Mouse (Mus musculus): Measurements from ENCODE around the gene Arf3. TPM values are rescaled to one million over a fixed set of nuclear protein-coding genes. Genes with fewer than 3 reads are reported as not detected.
"Not testable (repeated sequence)": the region's sequence is repeated elsewhere in the genome, so short reads cannot be mapped to it uniquely, and the experiment has no call there.

Arf3 gene
- 41.6 and 43.1 TPM in 2 replicates for polyA plus RNA-seq (2016; fragmentation: Nextera tagmentation; extraction: Ambion mirVana)

- Histone ChIP-seq H3K27me3 (replicated peaks; ENCODE audit: low read depth, poor library complexity, severe bottlenecking) (peaks cover 33% of the 10 kb centered on the region), H3K4me1 (peaks cover 20% of the 10 kb centered on the region), H3K9me3 (no peaks in the 10 kb centered on the region), H3K27ac (replicated peaks) (peak within 1 kb of the TSS; percentile 94), H3K36me3 (replicated peaks) (peaks cover 33% of the 10 kb centered on the region), H3K4me3 (peak within 1 kb of the TSS; percentile 100)
- under 1% methylated on average over 76 of the region's 76 CpGs for WGBS
- peak; percentile 98 for DNase-seq (ENCODE audit: low spot score)
These were observed at the start of gene Arf3 for GRCm38 (mm10) chr15:98762670-98763529. Gene Arf3 (minus strand): TSS chr15:98763214.

- DNase-seq (ENCODE audit: low spot score); H3K27ac ChIP-seq (replicated peaks); H3K9me3 ChIP-seq; H3K4me3 ChIP-seq: not testable (repeated sequence)
- WGBS: 76% methylated on average over 6 of the region's 6 CpGs
- Histone ChIP-seq H3K27me3 (replicated peaks; ENCODE audit: low read depth, poor library complexity, severe bottlenecking) (peaks cover 60% of the 10 kb centered on the region), H3K36me3 (replicated peaks) (peaks cover 44% of the 10 kb centered on the region), H3K4me1 (peaks cover 45% of the 10 kb centered on the region)
These were observed 47.2 kb upstream of the Arf3 start for GRCm38 (mm10) chr15:98810212-98810611.

GRCm38 (mm10) chr15:98809390-98809789, 46.4 kb upstream of the Arf3 start, which contains the start of gene Ddn:
Gene Ddn (minus strand): TSS chr15:98809490.
- 29% methylated on average over 3 of the region's 3 CpGs for WGBS
- H3K4me1 ChIP-seq: peaks cover 52% of the 10 kb centered on the region
- no peak within 1 kb of the TSS for H3K27ac ChIP-seq (replicated peaks)
- peak within 1 kb of the TSS; percentile 62 for H3K4me3 ChIP-seq
- no peak for DNase-seq (ENCODE audit: low spot score)
- H3K36me3 ChIP-seq (replicated peaks): peaks cover 37% of the 10 kb centered on the region
- H3K27me3 ChIP-seq (replicated peaks; ENCODE audit: low read depth, poor library complexity, severe bottlenecking): peaks cover 68% of the 10 kb centered on the region
- no peaks in the 10 kb centered on the region for H3K9me3 ChIP-seq

GRCm38 (mm10) chr15:98808651-98809134, 45.7 kb upstream of the Arf3 start:
- H3K36me3 ChIP-seq (replicated peaks): peaks cover 30% of the 10 kb centered on the region
- WGBS: 17% methylated on average over 6 of the region's 6 CpGs
- no peak overlapping the region for H3K27ac ChIP-seq (replicated peaks)
- H3K27me3 ChIP-seq (replicated peaks; ENCODE audit: low read depth, poor library complexity, severe bottlenecking): peaks cover 75% of the 10 kb centered on the region
- peak overlapping the region; percentile 62; the same call in 1 of the 2 replicates for H3K4me3 ChIP-seq
- no peaks in the 10 kb centered on the region for H3K9me3 ChIP-seq
- no peak for DNase-seq (ENCODE audit: low spot score)
- H3K4me1 ChIP-seq: peaks cover 58% of the 10 kb centered on the region

GRCm38 (mm10) chr15:98807895-98808650, 45.1 kb upstream of the Arf3 start:
- Histone ChIP-seq H3K4me1 (peaks cover 64% of the 10 kb centered on the region), H3K36me3 (replicated peaks) (peaks cover 24% of the 10 kb centered on the region), H3K9me3 (no peaks in the 10 kb centered on the region), H3K4me3 (peak overlapping the region; percentile 62), H3K27me3 (replicated peaks; ENCODE audit: low read depth, poor library complexity, severe bottlenecking) (peaks cover 82% of the 10 kb centered on the region), H3K27ac (replicated peaks) (no peak overlapping the region)
- WGBS: 2% methylated on average over 34 of the region's 34 CpGs
- DNase-seq (ENCODE audit: low spot score): peak; percentile 41

- Histone ChIP-seq H3K4me1 (peaks cover 68% of the 10 kb centered on the region), H3K36me3 (replicated peaks) (peaks cover 15% of the 10 kb centered on the region), H3K27ac (replicated peaks) (peak overlapping the region; percentile 67), H3K4me3 (peak overlapping the region; percentile 62), H3K9me3 (no peaks in the 10 kb centered on the region), H3K27me3 (replicated peaks; ENCODE audit: low read depth, poor library complexity, severe bottlenecking) (peaks cover 91% of the 10 kb centered on the region)
- DNase-seq (ENCODE audit: low spot score): peak; percentile 60
- WGBS: under 1% methylated on average over 58 of the region's 58 CpGs
These were observed 44.1 kb upstream of the Arf3 start for GRCm38 (mm10) chr15:98806809-98807770.

GRCm38 (mm10) chr15:98806071-98806808, 43.2 kb upstream of the Arf3 start:
- no peaks in the 10 kb centered on the region for H3K9me3 ChIP-seq
- peaks cover 7% of the 10 kb centered on the region; the same call in 1 of the 2 replicates for H3K36me3 ChIP-seq (replicated peaks)
- no peak overlapping the region for H3K27ac ChIP-seq (replicated peaks)
- H3K4me1 ChIP-seq: peaks cover 68% of the 10 kb centered on the region
- no peak for DNase-seq (ENCODE audit: low spot score)
- H3K27me3 ChIP-seq (replicated peaks; ENCODE audit: low read depth, poor library complexity, severe bottlenecking): peaks cover 100% of the 10 kb centered on the region
- H3K4me3 ChIP-seq: peak overlapping the region; percentile 62
- 2% methylated on average over 30 of the region's 30 CpGs for WGBS

- no peaks in the 10 kb centered on the region for H3K9me3 ChIP-seq
- H3K36me3 ChIP-seq (replicated peaks): no peaks in the 10 kb centered on the region; the same call in 1 of the 2 replicates
- peaks cover 100% of the 10 kb centered on the region for H3K27me3 ChIP-seq (replicated peaks; ENCODE audit: low read depth, poor library complexity, severe bottlenecking)
- peak overlapping the region; percentile 37; the same call in 1 of the 2 replicates for H3K27ac ChIP-seq (replicated peaks)
- peak; percentile 85 for DNase-seq (ENCODE audit: low spot score)
- peak overlapping the region; percentile 62 for H3K4me3 ChIP-seq
- WGBS: under 1% methylated on average over 64 of the region's 64 CpGs
- peaks cover 68% of the 10 kb centered on the region for H3K4me1 ChIP-seq
These were observed 42.5 kb upstream of the Arf3 start for GRCm38 (mm10) chr15:98805324-98806040.

- WGBS: under 1% methylated on average over 32 of the region's 32 CpGs
- Histone ChIP-seq H3K4me1 (peaks cover 61% of the 10 kb centered on the region), H3K9me3 (no peaks in the 10 kb centered on the region), H3K27ac (replicated peaks) (no peak overlapping the region), H3K27me3 (replicated peaks; ENCODE audit: low read depth, poor library complexity, severe bottlenecking) (peaks cover 100% of the 10 kb centered on the region), H3K4me3 (peak overlapping the region; percentile 32), H3K36me3 (replicated peaks) (no peaks in the 10 kb centered on the region)
- peak; percentile 91 for DNase-seq (ENCODE audit: low spot score)
These were observed 41.0 kb upstream of the Arf3 start for GRCm38 (mm10) chr15:98804054-98804453.

- no peaks in the 10 kb centered on the region for H3K9me3 ChIP-seq
- peaks cover 100% of the 10 kb centered on the region for H3K27me3 ChIP-seq (replicated peaks; ENCODE audit: low read depth, poor library complexity, severe bottlenecking)
- no peaks in the 10 kb centered on the region for H3K36me3 ChIP-seq (replicated peaks)
- peak overlapping the region; percentile 32 for H3K4me3 ChIP-seq
- 3% methylated on average over 8 of the region's 8 CpGs for WGBS
- no peak overlapping the region for H3K27ac ChIP-seq (replicated peaks)
- DNase-seq (ENCODE audit: low spot score): no peak
- H3K4me1 ChIP-seq: peaks cover 59% of the 10 kb centered on the region
These were observed 39.9 kb upstream of the Arf3 start for GRCm38 (mm10) chr15:98802926-98803325.

Measured in embryonic facial prominence, embryonic 10.5 days (tissue).